Mouse (Mus musculus) cortical plate, adult 2 months (tissue): ENCODE data around the gene Tmem8b. TPM values are rescaled to one million over a fixed set of nuclear protein-coding genes. Genes with fewer than 3 reads are reported as not detected.

ENCODE experiments used
- H3K27ac ChIP-seq: fragments of 200-500 bp; 2 replicates; pipeline ENCODE4 v1.5.1; 2012; ENCODE audit warnings: low read length, control low read depth, inconsistent platforms; ENCODE audit not compliant: insufficient read depth
- H3K4me1 ChIP-seq: fragments of 200-500 bp; 2 replicates; pipeline ENCODE4 v1.6.1; 2011; ENCODE audit warnings: low read length; ENCODE audit not compliant: control insufficient read depth, insufficient read depth
- H3K4me3 ChIP-seq: fragments of 200-500 bp; 2 replicates; pipeline ENCODE4 v1.5.1; 2011; ENCODE audit warnings: mild to moderate bottlenecking, low read length, control low read depth; ENCODE audit not compliant: insufficient read depth
- CTCF ChIP-seq: fragments of 200-500 bp; IDR thresholded peaks from 2 replicates; pipeline ENCODE4 v1.5.1; 2011; ENCODE audit warnings: mild to moderate bottlenecking, control low read depth, low read length; ENCODE audit not compliant: insufficient read depth; ENCODE audit errors: extremely low read depth
- POLR2A ChIP-seq: fragments of 200-500 bp; IDR thresholded peaks from 2 replicates; pipeline ENCODE4 v1.6.1; 2011; ENCODE audit warnings: mild to moderate bottlenecking, low read length, control low read depth; ENCODE audit not compliant: insufficient read depth; ENCODE audit errors: extremely low read depth
- polyA plus RNA-seq: library from polyadenylated mRNA; depleted of rRNA; stranded (reverse); fragments of >200 nt; gene quantifications from 2 replicates; pipeline ENCODE4 v1.2.3, GENCODE M21; 2012; rRNA removed

Gene Tmem8b
- polyA plus RNA-seq, 1 experiment = 36.6 TPM

GRCm38 (mm10) chr4:43741526-43741925 lies 72.8 kb downstream of the Tmem8b start:
- Histone ChIP-seq H3K4me1 (no peaks in the 10 kb centered on the region), H3K27ac (no peak overlapping the region), H3K4me3 (no peak overlapping the region)
- TF ChIP-seq CTCF (no peak), POLR2A (no peak)

Other genes with a start within 250 kb of the Tmem8b start
- 1.8 and 1.9 TPM in 2 replicates for gene Fam166b, start 239.8 kb upstream of the Tmem8b start, polyA plus RNA-seq
- gene Tesk1, start 227.0 kb upstream of the Tmem8b start, polyA plus RNA-seq = 77.0 and 78.5 TPM in 2 replicates
- 1.0 and 1.8 TPM in 2 replicates for gene Cd72, start 214.3 kb upstream of the Tmem8b start, polyA plus RNA-seq
- gene Sit1, start 185.2 kb upstream of the Tmem8b start, polyA plus RNA-seq = 0.08 TPM in 1 of 2 replicates, not detected in the other
- gene Ccdc107, start 176.1 kb upstream of the Tmem8b start, polyA plus RNA-seq = 75.7 and 82.6 TPM in 2 replicates
- 0.55 and 2.7 TPM in 2 replicates for gene Arhgef39, start 169.3 kb upstream of the Tmem8b start, polyA plus RNA-seq
- gene Car9, start 162.0 kb upstream of the Tmem8b start, polyA plus RNA-seq = 0.32 and 0.61 TPM in 2 replicates
- 10.4 and 12.5 TPM in 2 replicates for gene Tpm2, start 145.2 kb upstream of the Tmem8b start, polyA plus RNA-seq
- 61.8 and 65.9 TPM in 2 replicates for gene Creb3, start 106.6 kb upstream of the Tmem8b start, polyA plus RNA-seq
- gene Tln1, start 106.3 kb upstream of the Tmem8b start, polyA plus RNA-seq = 44.3 and 46.5 TPM in 2 replicates
- gene Rgp1, start 90.3 kb upstream of the Tmem8b start, polyA plus RNA-seq = 35.7 and 38.8 TPM in 2 replicates
- 96.7 and 105 TPM in 2 replicates for gene Gba2, start 90.1 kb upstream of the Tmem8b start, polyA plus RNA-seq
- 0.15 and 0.34 TPM in 2 replicates for gene Msmp, start 84.5 kb upstream of the Tmem8b start, polyA plus RNA-seq
- 115 and 129 TPM in 2 replicates for gene Npr2, start 37.0 kb upstream of the Tmem8b start, polyA plus RNA-seq
- 2.3 and 2.6 TPM in 2 replicates for gene Spag8, start 15.4 kb upstream of the Tmem8b start, polyA plus RNA-seq
- gene Hint2, start 12.5 kb upstream of the Tmem8b start, polyA plus RNA-seq = 81.7 and 84.5 TPM in 2 replicates
- gene Fam221b, start 174 bp downstream of the Tmem8b start, polyA plus RNA-seq = 1.0 TPM in 2 replicates
- gene Olfr70, start 31.8 kb downstream of the Tmem8b start, polyA plus RNA-seq = not detected in 2 replicates
- gene Olfr71, start 41.3 kb downstream of the Tmem8b start, polyA plus RNA-seq = not detected in 2 replicates
- gene Hrct1, start 58.2 kb downstream of the Tmem8b start, polyA plus RNA-seq = 1.8 and 2.3 TPM in 2 replicates
- gene Spaar, start 61.1 kb downstream of the Tmem8b start, polyA plus RNA-seq = 0.89 and 1.1 TPM in 2 replicates
- 0.11 TPM in 1 of 2 replicates, not detected in the other for gene Olfr159, start 102.0 kb downstream of the Tmem8b start, polyA plus RNA-seq
- gene Olfr156, start 154.9 kb downstream of the Tmem8b start, polyA plus RNA-seq = not detected in 2 replicates
- not detected in 2 replicates for gene Olfr157, start 171.2 kb downstream of the Tmem8b start, polyA plus RNA-seq
- gene Olfr155, start 182.6 kb downstream of the Tmem8b start, polyA plus RNA-seq = not detected in 2 replicates
- gene Reck, start 206.6 kb downstream of the Tmem8b start, polyA plus RNA-seq = 12.9 and 13.1 TPM in 2 replicates